Mouse (Mus musculus): ENCODE measurements around the gene Col4a1.

The Col4a1 gene

DNA sequence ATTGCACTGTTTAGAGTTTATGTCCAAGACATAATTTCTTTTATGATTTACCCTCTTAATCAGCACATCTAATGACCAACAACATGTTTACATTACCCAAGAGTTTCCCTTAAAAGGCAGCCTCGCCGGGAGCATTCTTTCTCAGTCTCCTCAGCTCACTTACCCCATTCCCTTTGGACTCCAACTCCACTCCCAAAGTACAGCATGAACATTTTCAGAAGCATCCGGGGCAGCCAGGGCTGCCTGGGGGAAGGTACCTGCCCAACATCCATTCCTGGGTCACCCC is 13.4 kb downstream of the Col4a1 start:
- in situ Hi-C loops (cut with MboI, MseI), result no loop called here

- in situ Hi-C loops (cut with MboI, MseI), result no loop called here
Observed at GRCm38 (mm10) chr8:11298531-11299316, 13.9 kb downstream of the Col4a1 start.

DNA sequence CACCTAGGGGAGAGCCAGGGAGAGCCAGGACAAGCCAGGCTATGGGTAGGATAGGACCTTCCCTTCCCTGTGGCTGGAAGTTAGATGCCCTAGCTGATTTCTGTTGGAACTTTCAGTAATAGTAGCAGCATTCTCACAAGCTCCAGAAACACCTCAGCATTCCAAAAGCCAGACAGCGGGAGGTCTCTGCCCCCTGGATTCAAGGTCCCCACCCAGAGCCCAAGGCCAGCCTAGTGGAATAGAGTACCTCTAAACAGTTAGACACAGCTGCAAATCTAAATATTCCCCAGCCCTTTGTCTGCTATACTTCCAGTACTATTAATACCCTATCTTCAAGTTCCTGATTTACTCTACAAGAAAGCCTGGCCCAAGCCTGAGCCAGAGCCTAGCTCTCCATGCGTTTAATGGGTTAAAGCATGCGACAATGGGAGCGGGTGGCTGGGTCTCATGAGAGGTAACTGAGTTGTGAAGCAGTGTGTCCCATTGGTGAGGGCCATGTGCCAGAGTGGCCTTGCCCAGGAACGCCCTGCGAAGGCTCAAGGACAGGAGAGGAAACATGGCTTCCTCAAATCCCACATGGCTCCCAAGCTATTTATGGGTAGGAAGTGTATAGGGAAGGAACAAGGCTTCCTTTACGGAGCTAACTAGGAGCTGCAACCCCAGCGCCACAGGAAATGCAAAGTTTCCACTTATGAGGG is 15.3 kb downstream of the Col4a1 start:
- in situ Hi-C loops (cut with MboI, MseI), result no loop called here

DNA sequence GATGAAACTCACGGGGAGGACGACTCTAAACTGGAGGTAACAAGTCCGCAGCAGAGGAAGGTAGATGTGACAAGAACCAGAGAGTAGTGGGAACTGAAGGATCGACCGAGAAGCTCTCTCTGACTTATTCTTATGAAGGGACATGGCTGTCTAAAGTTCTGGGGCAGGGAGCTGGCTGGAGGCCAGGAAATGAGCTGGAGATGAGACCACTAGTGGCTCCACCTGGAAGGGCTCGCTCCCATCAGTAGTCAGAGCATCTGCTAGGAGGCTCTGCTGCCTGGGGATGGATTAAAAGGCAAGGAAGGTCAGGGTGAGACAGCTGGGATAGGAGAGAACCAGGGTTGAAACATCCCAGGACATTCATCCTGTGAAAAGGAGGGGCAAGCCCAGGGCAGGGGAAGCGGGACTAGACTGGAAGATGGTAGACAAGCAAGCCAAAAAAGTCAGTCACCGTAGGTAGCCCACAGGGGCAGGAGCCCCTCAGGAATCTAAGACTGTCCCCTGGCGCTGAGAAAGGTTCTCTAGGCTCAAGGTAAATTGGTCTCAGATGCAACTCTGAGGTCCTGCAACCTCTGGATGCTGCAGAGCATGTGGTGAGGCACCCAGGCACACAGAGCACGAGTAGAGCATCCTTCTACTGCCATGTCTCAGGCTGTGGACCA is 16.2 kb downstream of the Col4a1 start:
- in situ Hi-C loops (cut with MboI, MseI), result no loop called here

DNA sequence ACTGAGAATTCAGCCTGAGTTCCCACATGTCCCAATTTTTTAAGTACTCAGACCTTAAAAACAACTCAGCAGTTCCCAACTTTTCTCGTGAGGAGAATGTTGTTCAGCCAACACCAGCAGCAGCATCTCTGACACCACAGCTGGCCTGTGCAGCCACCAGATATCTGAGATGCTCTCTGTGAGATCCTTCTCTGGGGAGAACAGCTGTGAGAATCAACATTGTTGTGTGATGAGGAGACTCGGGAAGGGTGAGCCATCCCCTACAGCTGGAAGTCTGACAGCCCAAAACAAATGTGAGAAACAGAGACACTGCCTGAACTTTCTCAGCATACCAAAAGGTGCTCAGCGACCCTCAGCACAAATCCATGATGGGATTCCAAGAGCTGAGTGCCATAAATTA is 20.0 kb downstream of the Col4a1 start:
- in situ Hi-C loops (cut with MboI, MseI), result no loop called here

DNA sequence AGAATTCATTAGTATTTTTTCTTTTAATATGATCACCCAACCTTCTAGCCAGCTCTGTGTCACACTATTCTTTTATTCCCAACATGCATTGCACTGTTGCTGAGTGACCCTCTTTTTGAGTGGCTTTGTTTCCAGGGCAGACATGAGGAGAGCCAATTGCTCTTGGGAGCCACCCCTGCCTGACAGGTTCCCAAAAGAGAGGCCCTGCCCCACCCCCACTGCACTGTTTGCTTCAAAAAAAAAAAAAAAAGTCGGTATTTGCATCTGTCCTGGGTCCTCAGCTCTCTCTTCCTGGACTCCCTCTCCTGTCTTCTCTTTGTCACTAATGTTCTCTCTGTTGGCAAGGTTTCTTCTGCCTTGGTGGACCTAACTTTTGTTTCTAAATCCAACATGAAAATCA is 22.1 kb downstream of the Col4a1 start:
- in situ Hi-C loops (cut with MboI, MseI), result no loop called here

DNA sequence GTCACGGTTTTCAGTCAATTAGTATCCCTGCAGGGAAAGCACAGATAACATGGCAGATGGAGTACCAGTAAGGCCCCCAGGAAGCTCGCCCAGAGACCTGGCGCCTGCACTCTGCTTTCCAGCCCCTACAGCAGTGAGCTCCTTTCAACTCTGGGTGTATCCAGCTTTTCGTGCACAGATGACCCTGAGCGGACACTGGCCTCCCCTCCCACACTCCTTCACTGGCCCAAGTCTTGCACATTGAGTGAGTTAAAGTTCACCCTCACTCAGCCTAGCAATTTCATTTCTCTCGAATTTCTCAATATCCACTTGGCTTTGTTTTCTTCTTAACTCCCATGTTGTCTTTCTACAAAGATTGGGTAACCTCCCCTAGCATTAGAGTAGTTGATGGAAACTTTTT is 24.3 kb downstream of the Col4a1 start:
- in situ Hi-C loops (cut with MboI, MseI), result no loop called here

DNA sequence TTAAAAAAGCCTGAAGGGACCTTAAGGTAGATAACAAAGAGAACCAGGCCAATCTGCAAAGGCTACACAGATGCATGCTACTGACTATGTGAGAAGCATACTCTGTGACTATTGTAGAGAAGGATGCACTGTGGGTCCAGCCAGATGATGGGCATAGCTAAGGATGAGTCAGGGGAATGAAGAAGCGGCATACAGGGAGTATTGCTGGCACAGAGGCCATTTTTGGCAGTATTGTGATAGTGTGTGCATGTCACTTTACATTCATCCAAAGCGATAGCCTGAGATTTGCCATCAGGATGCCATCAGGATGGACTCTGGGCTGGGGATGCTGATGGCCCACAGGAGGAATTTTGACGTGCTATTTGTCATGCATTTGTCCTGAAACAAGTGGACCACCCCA is 25.5 kb downstream of the Col4a1 start:
- in situ Hi-C loops (cut with MboI, MseI), result no loop called here

DNA sequence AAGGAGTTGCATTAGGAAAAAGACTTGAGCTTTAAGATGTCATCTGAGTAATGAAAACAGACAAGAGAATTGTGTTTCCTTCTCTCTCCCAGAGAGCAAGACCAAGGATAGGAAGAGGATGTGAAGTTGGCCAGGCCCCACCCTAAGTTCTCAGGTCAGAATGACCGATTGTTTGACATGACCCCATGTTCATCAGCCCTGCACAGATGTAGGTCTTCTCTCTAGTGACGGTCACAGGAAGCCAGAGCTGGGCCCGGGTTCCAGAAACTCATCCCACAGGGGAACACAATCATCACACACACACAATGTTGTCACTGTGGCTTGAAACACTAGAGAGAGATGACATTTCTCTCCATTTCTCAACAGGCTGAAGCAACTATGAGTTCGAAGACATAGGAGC is 27.2 kb downstream of the Col4a1 start:
- in situ Hi-C loops (cut with MboI, MseI), result no loop called here

DNA sequence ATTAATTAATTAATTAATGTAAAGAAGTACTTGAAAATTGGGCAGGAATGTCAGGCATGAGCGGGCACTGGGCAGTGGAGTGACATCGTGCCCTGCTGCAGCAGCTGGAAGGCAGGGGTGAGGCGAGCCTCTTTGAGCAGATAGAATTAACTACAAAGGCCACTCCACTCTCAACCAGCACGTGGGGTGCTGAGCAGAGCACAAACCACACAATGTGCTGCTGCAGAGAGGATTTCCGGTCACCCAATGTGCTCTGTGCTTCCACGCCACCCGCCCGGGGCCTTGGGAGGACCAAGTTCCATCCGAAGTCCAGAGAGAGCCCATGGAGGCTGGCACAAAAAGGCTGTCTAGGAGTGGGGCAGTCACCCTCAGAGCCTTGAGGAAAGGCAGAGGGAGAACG is 29.4 kb downstream of the Col4a1 start:
- in situ Hi-C loops (cut with MboI, MseI), result no loop called here

- in situ Hi-C loops (cut with MboI, MseI), result no loop called here
Observed at GRCm38 (mm10) chr8:11282696-11283095, 29.9 kb downstream of the Col4a1 start.

DNA sequence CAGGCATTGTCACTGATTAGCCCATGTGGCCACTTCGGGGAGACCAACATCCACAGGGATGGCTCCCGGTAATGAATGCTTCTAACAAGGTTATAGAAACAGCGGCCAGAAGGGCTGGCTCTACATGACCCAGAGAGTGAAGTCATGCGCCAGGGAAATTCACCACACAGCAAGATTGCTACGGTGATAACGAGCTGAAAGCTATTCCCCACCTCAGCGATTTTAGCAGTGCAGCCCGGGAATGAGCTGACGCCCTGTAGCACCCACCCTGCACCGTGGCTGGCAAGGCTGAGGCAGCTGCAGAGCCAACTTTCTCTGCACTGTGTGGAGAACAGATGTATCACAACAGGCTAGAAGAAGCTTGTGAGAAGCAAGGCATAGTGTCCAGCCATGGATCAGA is 30.5 kb downstream of the Col4a1 start:
- in situ Hi-C loops (cut with MboI, MseI), result no loop called here

- in situ Hi-C loops (cut with MboI, MseI), result no loop called here
Observed at GRCm38 (mm10) chr8:11280721-11281268, 31.8 kb downstream of the Col4a1 start.

GRCm38 (mm10) chr8:11279296-11279826 is 33.3 kb downstream of the Col4a1 start:
- in situ Hi-C loops (cut with MboI, MseI), result no loop called here

DNA sequence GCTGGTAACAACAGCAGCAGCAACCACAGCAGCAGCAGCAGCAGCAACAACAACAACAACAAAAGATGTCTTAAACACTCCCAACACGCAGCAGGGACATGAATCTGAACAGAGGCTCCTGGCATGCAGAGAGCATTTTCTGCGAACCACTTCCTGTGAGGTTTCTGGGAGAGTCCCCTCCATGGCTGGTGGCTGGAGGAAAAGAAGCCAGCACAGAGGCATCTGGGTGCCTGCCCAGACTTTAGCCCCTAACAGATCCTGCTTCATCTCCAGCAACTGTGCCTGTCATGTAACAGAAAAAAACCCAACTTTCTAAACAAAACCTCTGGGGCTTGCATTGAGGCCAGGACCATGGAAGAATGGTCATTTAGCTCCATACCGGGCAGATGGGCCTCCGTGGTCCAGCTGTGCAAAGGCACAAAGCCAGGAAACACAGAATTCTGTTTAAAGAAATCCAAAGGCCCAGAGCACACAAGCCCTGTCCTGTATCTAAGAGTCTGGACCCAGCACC is 34.5 kb downstream of the Col4a1 start:
- in situ Hi-C loops (cut with MboI, MseI), result no loop called here

GRCm38 (mm10) chr8:11277602-11278051 is 35.0 kb downstream of the Col4a1 start:
- in situ Hi-C loops (cut with MboI, MseI), result no loop called here

DNA sequence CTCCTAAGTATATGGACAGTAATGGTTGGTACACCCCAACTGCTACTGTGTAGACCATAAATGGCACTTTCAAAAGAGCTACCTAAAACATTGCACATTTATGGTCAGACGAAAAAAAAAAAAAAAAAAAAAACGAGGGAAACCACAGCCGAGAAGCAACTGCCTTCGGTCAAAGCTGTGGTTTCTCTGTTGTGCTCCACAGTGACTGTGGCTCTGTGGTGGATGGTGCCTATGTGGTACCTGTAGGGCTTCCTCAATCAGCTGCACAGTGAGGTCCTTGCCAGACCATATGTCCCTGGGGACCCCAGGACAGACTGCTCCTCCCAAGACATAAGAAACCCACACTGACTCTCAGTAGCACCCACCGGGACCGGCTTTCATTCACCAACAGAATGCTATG is 36.3 kb downstream of the Col4a1 start:
- in situ Hi-C loops (cut with MboI, MseI), result no loop called here

DNA sequence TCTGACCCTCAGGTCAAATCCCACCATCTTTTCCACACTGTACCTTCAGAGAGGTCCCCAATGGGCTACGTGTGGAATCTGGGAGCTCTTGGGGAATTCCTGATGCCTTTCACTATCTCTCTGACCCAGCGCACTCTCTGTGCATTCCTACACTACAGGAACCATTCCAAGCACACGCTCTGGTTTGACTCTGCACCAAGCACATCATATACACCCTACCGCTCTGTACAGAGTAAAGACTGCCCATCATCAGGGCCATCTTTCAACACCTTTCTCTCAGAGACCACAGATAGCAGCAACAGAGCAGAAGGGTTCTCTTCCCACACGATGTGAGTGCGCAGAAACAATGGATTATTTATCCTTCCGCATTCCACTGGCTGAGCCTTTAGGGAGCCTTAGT is 38.2 kb downstream of the Col4a1 start:
- in situ Hi-C loops (cut with MboI, MseI), result no loop called here

DNA sequence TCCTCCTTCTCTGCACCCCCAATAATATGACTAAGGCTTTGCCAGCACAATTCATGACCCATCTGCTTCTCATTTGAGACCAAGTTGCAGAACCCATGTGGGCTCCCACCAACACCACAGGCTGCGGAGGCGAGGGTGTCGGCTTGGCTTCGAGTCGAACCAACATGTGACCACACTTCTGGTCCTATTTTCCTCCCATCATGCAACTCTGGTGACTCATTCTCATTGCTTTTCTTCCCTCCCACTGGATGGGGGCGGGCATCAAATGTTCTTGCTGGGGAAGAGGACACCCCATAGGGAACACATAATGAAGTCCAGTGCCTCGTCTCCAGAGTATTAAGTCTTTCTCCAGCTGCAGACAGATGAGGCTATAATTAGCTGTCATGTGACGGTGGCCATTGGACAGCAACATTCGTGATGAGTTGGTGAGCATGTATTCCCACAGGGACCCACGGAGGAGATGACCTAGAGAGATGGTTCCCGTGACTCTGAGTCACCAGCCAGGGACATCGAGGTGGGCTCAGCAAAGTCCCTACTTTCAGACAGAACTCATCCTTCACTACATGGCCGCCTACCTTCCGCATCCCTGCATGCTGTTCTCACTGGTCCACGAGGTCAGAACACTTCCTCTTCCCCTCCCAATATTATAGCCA is 39.0 kb downstream of the Col4a1 start:
- in situ Hi-C loops (cut with MboI, MseI), result no loop called here

- in situ Hi-C loops (cut with MboI, MseI), result no loop called here
Observed at GRCm38 (mm10) chr8:11272205-11272604, 40.4 kb downstream of the Col4a1 start.

GRCm38 (mm10) chr8:11270826-11271225 is 41.8 kb downstream of the Col4a1 start:
- in situ Hi-C loops (cut with MboI, MseI), result no loop called here

- in situ Hi-C loops (cut with MboI, MseI), result no loop called here
Observed at GRCm38 (mm10) chr8:11268753-11269152, 43.9 kb downstream of the Col4a1 start.
